Mouse (Mus musculus): ENCODE measurements around the gene Agap1. TPM values are rescaled to one million over a fixed set of nuclear protein-coding genes. Genes with fewer than 3 reads are reported as not detected.

Agap1 gene
- polyA plus RNA-seq, 1 experiment from 2014 or later = 28.6 TPM

- no peak for ATAC-seq
- H3K4me3 ChIP-seq (ENCODE audit: low read depth, low read length) = no peak overlapping the region
- H3K27ac ChIP-seq (ENCODE audit: low read depth, low read length) = no peak overlapping the region
- DNase-seq (ENCODE audit: low spot score) = no peak
- no peaks in the 10 kb centered on the region for H3K9me3 ChIP-seq (replicated peaks; ENCODE audit: control insufficient read depth, low read length)
- WGBS = 89% methylated on average over 5 of the region's 5 CpGs
- H3K4me1 ChIP-seq (ENCODE audit: control insufficient read depth, insufficient read depth, low read length) = 0 out of 2 replicates have a peak, but pooled peaks cover 10% of the 10 kb centered on the region
- no peaks in the 10 kb centered on the region for H3K36me3 ChIP-seq (ENCODE audit: control insufficient read depth, insufficient read depth, low read length)
- H3K4me2 ChIP-seq (ENCODE audit: low read length) = no peak overlapping the region
- H3K9ac ChIP-seq (ENCODE audit: low read length) = no peak overlapping the region
- H3K27me3 ChIP-seq (replicated peaks; ENCODE audit: control insufficient read depth, insufficient read depth, low read length) = no peaks in the 10 kb centered on the region
Observed at GRCm38 (mm10) chr1:89598906-89599305, 144.3 kb downstream of the Agap1 start.

GRCm38 (mm10) chr1:89599983-89600741 lies 145.6 kb downstream of the Agap1 start:
- DNase-seq (ENCODE audit: low spot score) (no peak), ATAC-seq (no peak)
- 86% methylated on average over 11 of the region's 11 CpGs for WGBS
- no peaks in the 10 kb centered on the region for H3K27me3 ChIP-seq (replicated peaks; ENCODE audit: control insufficient read depth, insufficient read depth, low read length)
- no peaks in the 10 kb centered on the region for H3K36me3 ChIP-seq (ENCODE audit: control insufficient read depth, insufficient read depth, low read length)
- H3K9me3 ChIP-seq (replicated peaks; ENCODE audit: control insufficient read depth, low read length) = no peaks in the 10 kb centered on the region
- H3K9ac ChIP-seq (ENCODE audit: low read length) = 0 out of 2 replicates have a peak overlapping the region, but pooled peaks have one; percentile 13
- 0 out of 2 replicates have a peak, but pooled peaks cover 10% of the 10 kb centered on the region for H3K4me1 ChIP-seq (ENCODE audit: control insufficient read depth, insufficient read depth, low read length)
- H3K27ac ChIP-seq (ENCODE audit: low read depth, low read length) = no peak overlapping the region
- no peak overlapping the region for H3K4me3 ChIP-seq (ENCODE audit: low read depth, low read length)
- no peak overlapping the region for H3K4me2 ChIP-seq (ENCODE audit: low read length)

DNA sequence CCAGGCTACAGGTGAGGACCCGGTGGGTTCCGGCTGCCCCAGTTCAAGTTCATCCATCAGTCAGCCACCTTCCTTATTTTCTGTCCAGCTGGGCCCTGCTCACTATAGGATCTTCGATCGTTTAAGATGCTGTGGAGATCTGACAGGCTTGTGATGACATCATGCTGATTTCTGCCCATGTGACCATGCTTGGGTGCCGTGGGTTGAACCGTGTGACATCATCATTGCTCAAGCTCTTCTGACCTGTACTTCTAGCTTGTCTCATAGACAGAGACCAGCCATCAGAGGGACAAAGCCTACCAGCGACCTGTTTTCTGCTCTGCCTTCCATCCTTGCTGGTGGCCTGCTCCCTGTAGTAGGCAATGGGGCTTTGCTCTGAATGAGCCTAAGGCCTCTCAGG lies 146.7 kb downstream of the Agap1 start:
- no peak overlapping the region for H3K4me3 ChIP-seq (ENCODE audit: low read depth, low read length)
- no peak overlapping the region for H3K4me2 ChIP-seq (ENCODE audit: low read length)
- WGBS = 80% methylated on average over 7 of the region's 7 CpGs
- ATAC-seq (no peak), DNase-seq (ENCODE audit: low spot score) (no peak)
- H3K4me1 ChIP-seq (ENCODE audit: control insufficient read depth, insufficient read depth, low read length) = 0 out of 2 replicates have a peak, but pooled peaks cover 10% of the 10 kb centered on the region
- no peaks in the 10 kb centered on the region for H3K9me3 ChIP-seq (replicated peaks; ENCODE audit: control insufficient read depth, low read length)
- no peaks in the 10 kb centered on the region for H3K27me3 ChIP-seq (replicated peaks; ENCODE audit: control insufficient read depth, insufficient read depth, low read length)
- no peak overlapping the region for H3K27ac ChIP-seq (ENCODE audit: low read depth, low read length)
- H3K9ac ChIP-seq (ENCODE audit: low read length) = no peak overlapping the region
- H3K36me3 ChIP-seq (ENCODE audit: control insufficient read depth, insufficient read depth, low read length) = peaks cover 7% of the 10 kb centered on the region; the same call in 1 of the 2 replicates

GRCm38 (mm10) chr1:89602879-89603278 lies 148.3 kb downstream of the Agap1 start:
- WGBS = 46% methylated on average over 7 of the region's 7 CpGs
- 0 out of 2 replicates have a peak overlapping the region, but pooled peaks have one; percentile 5 for H3K9ac ChIP-seq (ENCODE audit: low read length)

GRCm38 (mm10) chr1:89606612-89607011 lies 152.0 kb downstream of the Agap1 start:
- 40% methylated on average over 5 of the region's 5 CpGs for WGBS
- H3K9me3 ChIP-seq (replicated peaks; ENCODE audit: control insufficient read depth, low read length) = no peaks in the 10 kb centered on the region
- DNase-seq (ENCODE audit: low spot score) (peak; percentile 75), ATAC-seq (peak; percentile 47; the same call in 1 of the 2 replicates)
- H3K27ac ChIP-seq (ENCODE audit: low read depth, low read length) = no peak overlapping the region
- no peak overlapping the region for H3K4me3 ChIP-seq (ENCODE audit: low read depth, low read length)
- H3K36me3 ChIP-seq (ENCODE audit: control insufficient read depth, insufficient read depth, low read length) = peaks cover 30% of the 10 kb centered on the region; the same call in 1 of the 2 replicates
- H3K4me2 ChIP-seq (ENCODE audit: low read length) = no peak overlapping the region
- H3K4me1 ChIP-seq (ENCODE audit: control insufficient read depth, insufficient read depth, low read length) = 0 out of 2 replicates have a peak, but pooled peaks cover 6% of the 10 kb centered on the region
- H3K27me3 ChIP-seq (replicated peaks; ENCODE audit: control insufficient read depth, insufficient read depth, low read length) = no peaks in the 10 kb centered on the region
- no peak overlapping the region for H3K9ac ChIP-seq (ENCODE audit: low read length)

More at GRCm38 (mm10) chr1:89602879-89603278, 148.3 kb downstream of the Agap1 start:
- DNase-seq (ENCODE audit: low spot score) (peak; percentile 45), ATAC-seq (peak; percentile 8; the same call in 1 of the 2 replicates)
- Histone ChIP-seq H3K9me3 (replicated peaks; ENCODE audit: control insufficient read depth, low read length) (no peaks in the 10 kb centered on the region), H3K4me3 (ENCODE audit: low read depth, low read length) (no peak overlapping the region), H3K27ac (ENCODE audit: low read depth, low read length) (no peak overlapping the region), H3K4me2 (ENCODE audit: low read length) (no peak overlapping the region), H3K36me3 (ENCODE audit: control insufficient read depth, insufficient read depth, low read length) (peaks cover 7% of the 10 kb centered on the region; the same call in 1 of the 2 replicates), H3K4me1 (ENCODE audit: control insufficient read depth, insufficient read depth, low read length) (0 out of 2 replicates have a peak, but pooled peaks cover 10% of the 10 kb centered on the region), H3K27me3 (replicated peaks; ENCODE audit: control insufficient read depth, insufficient read depth, low read length) (no peaks in the 10 kb centered on the region)

GRCm38 (mm10) chr1:89608766-89609165 lies 154.2 kb downstream of the Agap1 start:
- H3K4me3 ChIP-seq (ENCODE audit: low read depth, low read length) = no peak overlapping the region
- H3K9me3 ChIP-seq (replicated peaks; ENCODE audit: control insufficient read depth, low read length) = no peaks in the 10 kb centered on the region
- peaks cover 30% of the 10 kb centered on the region; the same call in 1 of the 2 replicates for H3K36me3 ChIP-seq (ENCODE audit: control insufficient read depth, insufficient read depth, low read length)
- H3K9ac ChIP-seq (ENCODE audit: low read length) = no peak overlapping the region
- DNase-seq (ENCODE audit: low spot score) (no peak), ATAC-seq (no peak)
- no peak overlapping the region for H3K27ac ChIP-seq (ENCODE audit: low read depth, low read length)
- WGBS = 90% methylated on average over 4 of the region's 4 CpGs
- no peaks in the 10 kb centered on the region for H3K27me3 ChIP-seq (replicated peaks; ENCODE audit: control insufficient read depth, insufficient read depth, low read length)
- H3K4me1 ChIP-seq (ENCODE audit: control insufficient read depth, insufficient read depth, low read length) = no peaks in the 10 kb centered on the region
- no peak overlapping the region for H3K4me2 ChIP-seq (ENCODE audit: low read length)

- Histone ChIP-seq H3K4me2 (ENCODE audit: low read length) (no peak overlapping the region), H3K4me1 (ENCODE audit: control insufficient read depth, insufficient read depth, low read length) (no peaks in the 10 kb centered on the region), H3K36me3 (ENCODE audit: control insufficient read depth, insufficient read depth, low read length) (peaks cover 30% of the 10 kb centered on the region; the same call in 1 of the 2 replicates), H3K27me3 (replicated peaks; ENCODE audit: control insufficient read depth, insufficient read depth, low read length) (no peaks in the 10 kb centered on the region), H3K9ac (ENCODE audit: low read length) (no peak overlapping the region), H3K4me3 (ENCODE audit: low read depth, low read length) (no peak overlapping the region), H3K9me3 (replicated peaks; ENCODE audit: control insufficient read depth, low read length) (no peaks in the 10 kb centered on the region), H3K27ac (ENCODE audit: low read depth, low read length) (no peak overlapping the region)
- WGBS = 91% methylated on average over 5 of the region's 5 CpGs
- ATAC-seq (no peak), DNase-seq (ENCODE audit: low spot score) (no peak)
Observed at GRCm38 (mm10) chr1:89609964-89610363, 155.4 kb downstream of the Agap1 start.

GRCm38 (mm10) chr1:89611521-89611920 lies 156.9 kb downstream of the Agap1 start:
- no peak overlapping the region for H3K9ac ChIP-seq (ENCODE audit: low read length)
- no peak overlapping the region for H3K27ac ChIP-seq (ENCODE audit: low read depth, low read length)
- H3K4me1 ChIP-seq (ENCODE audit: control insufficient read depth, insufficient read depth, low read length) = no peaks in the 10 kb centered on the region
- no peaks in the 10 kb centered on the region for H3K27me3 ChIP-seq (replicated peaks; ENCODE audit: control insufficient read depth, insufficient read depth, low read length)
- peaks cover 22% of the 10 kb centered on the region; the same call in 1 of the 2 replicates for H3K36me3 ChIP-seq (ENCODE audit: control insufficient read depth, insufficient read depth, low read length)
- no peak overlapping the region for H3K4me3 ChIP-seq (ENCODE audit: low read depth, low read length)
- no peak for DNase-seq (ENCODE audit: low spot score)
- no peak overlapping the region for H3K4me2 ChIP-seq (ENCODE audit: low read length)
- 85% methylated on average over 6 of the region's 6 CpGs for whole genome bisulfite sequencing
- ATAC-seq = no peak
- H3K9me3 ChIP-seq (replicated peaks; ENCODE audit: control insufficient read depth, low read length) = no peaks in the 10 kb centered on the region

Measured in forebrain, embryonic 14.5 days (tissue).